Mouse (Mus musculus) left cerebral cortex, adult 2 months (tissue): ENCODE results near the gene Tbx3. TPM values are rescaled to one million over a fixed set of nuclear protein-coding genes. Genes with fewer than 3 reads are reported as not detected.

ENCODE experiments used
- DNase-seq, 2 experiments: peaks; one replicate each; pipeline ENCODE4 v3.0.0; 2021 to 2022; ENCODE audit warnings: low spot score in 2 of 2, mixed read lengths in 1 of 2; ENCODE audit errors: extremely low spot score in 1 of 2
- H3K27ac ChIP-seq: fragments of 200-600 bp; 2 replicates; pipeline ENCODE4 v1.8.1; 2022
- H3K4me3 ChIP-seq: fragments of 200-600 bp; 2 replicates; pipeline ENCODE4 v1.8.1; 2022
- CTCF ChIP-seq: fragments of 200-600 bp; IDR thresholded peaks from 2 replicates; pipeline ENCODE4 v1.8.1; 2022; ENCODE audit warnings: antibody characterized with exemption, mild to moderate bottlenecking, moderate library complexity
- intact Hi-C: fragments of 180-260 bp; cut with DNase I; formaldehyde crosslinking; loops from one replicate; pipeline ENCODE4 v1.15.1; 2025
- total RNA-seq, 2 experiments: library from RNA; stranded (reverse); gene quantifications; 2 replicates each; pipeline ENCODE4 v1.2.3; 2021

Gene Tbx3
- total RNA-seq, 2 experiments from 2014 or later: 3.1 to 5.5 TPM

- intact Hi-C loops: no loop called here
- no peak for DNase-seq
- TF ChIP-seq CTCF: no peak
- Histone ChIP-seq H3K27ac (no peak overlapping the region), H3K4me3 (no peak overlapping the region)
Observed at GRCm38 (mm10) chr5:119682646-119683515, 12.4 kb downstream of the Tbx3 start.

DNA sequence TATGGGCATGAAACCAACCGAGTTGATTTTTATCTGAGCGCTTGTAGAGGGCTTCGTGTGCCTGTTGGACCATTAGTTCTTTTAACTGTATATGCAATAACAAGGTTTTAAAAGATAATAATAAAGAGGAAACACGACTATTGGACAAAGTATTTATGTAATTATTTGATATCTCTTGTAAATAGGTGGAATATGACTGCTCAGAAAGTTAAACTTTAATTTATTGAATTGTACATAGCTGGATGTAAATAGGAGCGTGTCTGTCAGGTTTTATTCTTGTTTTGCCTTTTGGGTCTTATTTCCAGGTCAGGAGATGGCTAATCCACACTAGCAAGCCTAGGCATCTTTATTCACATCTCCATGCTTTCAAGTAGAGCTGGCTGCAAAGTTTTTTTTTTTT is 13.4 kb downstream of the Tbx3 start:
- Histone ChIP-seq H3K27ac (no peak overlapping the region), H3K4me3 (no peak overlapping the region)
- intact Hi-C loops: no loop called here
- no peak for DNase-seq
- TF ChIP-seq CTCF: no peak

GRCm38 (mm10) chr5:119684701-119685391 is 14.4 kb downstream of the Tbx3 start:
- TF ChIP-seq CTCF: no peak
- intact Hi-C loops: loop anchor here (5.0 kb wide), 1 partner anchor 117 kb away; no protein-coding TSS in a partner anchor
- no peak for DNase-seq

GRCm38 (mm10) chr5:119685446-119686198 is 15.2 kb downstream of the Tbx3 start:
- intact Hi-C loops: loop anchor here (1.0 to 5.0 kb wide), 2 partner anchors 117 to 806 kb away; no protein-coding TSS in a partner anchor
- no peak for TF ChIP-seq CTCF
- no peak for DNase-seq

More at GRCm38 (mm10) chr5:119684701-119685391, 14.4 kb downstream of the Tbx3 start:
- H3K27ac ChIP-seq: no peak overlapping the region
- no peak overlapping the region for H3K4me3 ChIP-seq

GRCm38 (mm10) chr5:119686199-119686964 is 15.9 kb downstream of the Tbx3 start:
- no peak overlapping the region for H3K27ac ChIP-seq
- intact Hi-C loops: loop anchor here (1.0 to 5.0 kb wide), 2 partner anchors 116 to 807 kb away; no protein-coding TSS in a partner anchor
- H3K4me3 ChIP-seq: peak overlapping the region; percentile 6
- DNase-seq: no peak
- peak; percentile 48 for TF ChIP-seq CTCF

More at GRCm38 (mm10) chr5:119685446-119686198, 15.2 kb downstream of the Tbx3 start:
- Histone ChIP-seq H3K4me3 (peak overlapping the region; percentile 6), H3K27ac (no peak overlapping the region)

GRCm38 (mm10) chr5:119687005-119687855 is 16.8 kb downstream of the Tbx3 start:
- intact Hi-C loops: loop anchor here (5.0 kb wide), 1 partner anchor 115 kb away; no protein-coding TSS in a partner anchor
- Histone ChIP-seq H3K27ac (no peak overlapping the region), H3K4me3 (no peak overlapping the region)
- no peak for DNase-seq
- TF ChIP-seq CTCF: no peak

- DNase-seq: no peak
Observed at GRCm38 (mm10) chr5:119687856-119688206, 17.4 kb downstream of the Tbx3 start.

DNA sequence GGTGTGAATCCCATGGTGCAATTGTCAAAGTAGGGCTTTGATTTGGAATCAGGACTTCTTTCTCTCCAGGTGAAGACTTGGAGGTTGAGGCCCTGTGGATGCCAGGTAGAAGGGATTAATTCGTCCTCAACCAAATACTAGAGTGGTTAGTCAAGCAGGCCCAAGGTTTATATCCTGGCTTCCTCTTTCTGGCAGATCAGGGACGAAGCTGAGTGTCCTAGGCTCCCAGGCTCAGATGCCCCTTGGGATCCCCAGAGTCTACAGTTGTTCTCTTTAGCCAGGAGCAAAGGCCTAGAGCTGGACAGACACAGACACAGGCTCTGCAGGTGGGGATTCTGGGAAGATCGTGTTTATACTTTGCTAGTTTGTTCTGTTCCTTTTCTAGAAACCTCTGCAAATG is 17.8 kb downstream of the Tbx3 start:
- TF ChIP-seq CTCF: no peak
- no peak overlapping the region for H3K4me3 ChIP-seq
- intact Hi-C loops: loop anchor here (5.0 kb wide), 1 partner anchor 114 kb away; no protein-coding TSS in a partner anchor
- DNase-seq: no peak
- no peak overlapping the region for H3K27ac ChIP-seq

More at GRCm38 (mm10) chr5:119687856-119688206, 17.4 kb downstream of the Tbx3 start:
- H3K27ac ChIP-seq: no peak overlapping the region
- intact Hi-C loops: loop anchor here (5.0 kb wide), 1 partner anchor 114 kb away; no protein-coding TSS in a partner anchor
- no peak overlapping the region for H3K4me3 ChIP-seq
- TF ChIP-seq CTCF: no peak

DNA sequence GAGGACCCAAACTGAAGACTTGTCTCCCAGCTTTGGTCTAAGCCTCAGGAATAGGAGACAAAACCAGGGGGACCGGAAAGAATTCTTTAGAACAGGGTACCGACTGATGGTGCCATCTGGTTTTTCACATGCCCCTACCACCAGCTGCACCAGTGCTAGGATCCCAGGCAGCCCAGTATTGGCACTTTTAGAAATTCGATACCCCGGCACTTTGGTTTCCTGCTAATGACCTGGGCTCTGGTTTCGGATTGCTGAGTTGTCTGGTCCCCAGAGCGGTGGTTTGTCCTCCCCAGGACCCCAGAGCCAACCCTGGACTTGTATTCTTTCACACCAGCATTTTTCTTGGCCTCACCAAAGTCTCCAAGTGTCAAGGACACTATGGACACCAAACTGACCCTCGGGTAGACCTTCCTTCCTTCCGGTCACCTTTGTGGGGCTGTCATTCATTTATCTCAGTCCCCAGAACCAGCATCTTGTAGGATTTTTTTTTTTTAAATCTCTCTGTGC is 18.5 kb downstream of the Tbx3 start:
- no peak overlapping the region for H3K4me3 ChIP-seq
- no peak for TF ChIP-seq CTCF
- intact Hi-C loops: loop anchor here (5.0 kb wide), 1 partner anchor 113 kb away; no protein-coding TSS in a partner anchor
- H3K27ac ChIP-seq: no peak overlapping the region
- no peak for DNase-seq

- Histone ChIP-seq H3K27ac (no peak overlapping the region), H3K4me3 (no peak overlapping the region)
- DNase-seq: no peak
- intact Hi-C loops: loop anchor here (5.0 kb wide), 1 partner anchor 113 kb away; no protein-coding TSS in a partner anchor
- no peak for TF ChIP-seq CTCF
Observed at GRCm38 (mm10) chr5:119689501-119689900, 19.0 kb downstream of the Tbx3 start.
